Mouse (Mus musculus): ENCODE data around the gene Coro6.

Coro6 gene

GRCm38 (mm10) chr11:77462283-77463100 is at the start of gene Coro6:
Gene Coro6 (plus strand): TSS chr11:77462411.
- DNase-seq (ENCODE audit: low read depth), result no peak

DNA sequence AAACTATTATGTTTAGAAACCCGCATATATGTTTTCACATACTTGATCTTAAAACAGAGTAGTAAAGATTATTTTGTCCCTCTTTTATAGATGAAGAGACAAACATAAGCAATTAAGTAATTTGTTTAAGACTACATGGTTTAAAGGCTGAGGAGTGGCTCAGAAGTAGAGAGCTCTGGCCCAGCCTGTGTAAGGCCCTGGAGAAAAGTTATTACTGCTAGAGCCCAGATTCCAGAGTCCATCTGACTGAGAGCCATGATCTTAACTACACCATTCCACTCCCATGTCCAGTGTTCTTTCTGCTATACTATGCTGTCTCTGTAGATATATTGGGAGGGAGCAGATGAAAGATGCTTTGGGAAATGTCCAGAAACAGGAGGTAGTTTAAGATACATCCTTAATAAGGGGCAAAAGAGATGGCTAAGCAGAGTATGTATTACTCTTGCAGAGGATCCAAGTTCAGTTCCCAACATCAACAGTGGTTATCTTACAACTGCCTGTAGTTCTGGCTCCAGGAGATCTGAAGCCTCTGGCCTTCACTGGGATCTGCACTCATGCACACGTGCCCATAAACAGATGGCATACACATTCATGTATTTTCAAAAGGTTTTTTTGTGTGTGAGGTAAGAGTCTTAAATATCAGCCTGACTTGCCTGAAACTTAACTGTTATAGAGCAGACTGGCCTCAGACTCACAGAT is 47.9 kb upstream of the Coro6 start:
- DNase-seq (ENCODE audit: low read depth), result no peak

DNA sequence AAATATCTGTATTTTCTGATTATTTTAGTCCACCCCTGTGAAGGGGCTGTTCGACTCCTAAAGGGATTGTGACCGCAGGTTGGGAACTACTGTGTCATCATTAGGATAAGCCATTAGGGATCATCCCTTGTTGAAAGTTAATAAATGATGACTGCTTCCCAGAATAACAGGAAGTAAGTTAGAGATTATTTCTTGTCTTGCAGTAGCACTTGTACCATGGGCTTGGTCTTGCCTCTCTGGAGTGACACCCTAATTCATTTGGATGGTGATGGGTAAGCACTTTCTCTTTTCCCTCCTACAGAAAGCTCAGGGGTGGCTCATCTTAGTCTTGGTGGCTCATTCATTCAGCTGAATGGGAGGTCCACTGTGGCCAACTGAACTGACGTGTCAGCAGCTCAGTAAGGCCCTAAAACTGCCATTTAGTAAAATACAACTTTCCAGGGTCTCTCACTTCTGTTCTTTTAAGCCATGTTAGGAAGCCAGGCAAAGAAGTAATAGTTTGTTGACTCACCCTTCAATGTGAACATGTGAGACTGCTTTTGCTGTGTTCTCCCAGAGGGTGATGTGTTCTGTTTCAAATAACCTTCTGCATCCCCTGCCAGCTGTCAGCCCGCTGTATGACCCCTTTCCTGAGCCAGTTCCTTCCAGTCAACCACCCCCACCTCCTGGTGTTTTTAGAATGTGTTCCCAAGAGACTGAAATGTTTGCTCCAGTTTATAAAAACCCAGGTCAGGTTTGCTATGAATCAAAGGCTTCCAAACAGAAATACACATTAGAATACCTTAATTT is 45.8 kb upstream of the Coro6 start:
- DNase-seq (ENCODE audit: low read depth), result no peak

DNA sequence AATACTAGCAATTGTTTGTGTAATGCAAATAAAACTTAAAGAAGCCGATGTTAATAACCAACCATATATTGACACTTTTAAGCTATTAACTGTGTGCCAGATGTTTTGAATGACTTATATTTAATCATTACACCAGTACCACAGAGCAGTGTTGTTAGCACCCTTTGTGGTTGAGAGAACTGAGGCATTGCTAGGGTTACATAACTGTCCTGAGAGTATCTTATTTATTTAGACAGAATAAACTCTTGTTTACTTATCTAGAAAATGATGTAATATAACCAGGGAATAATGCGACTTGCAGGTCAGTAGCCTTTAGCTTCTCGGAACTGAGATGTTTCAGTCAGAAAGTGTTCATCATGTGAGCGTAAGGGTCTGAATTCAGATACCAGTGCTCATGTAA is 44.2 kb upstream of the Coro6 start:
- DNase-seq (ENCODE audit: low read depth), result no peak

DNA sequence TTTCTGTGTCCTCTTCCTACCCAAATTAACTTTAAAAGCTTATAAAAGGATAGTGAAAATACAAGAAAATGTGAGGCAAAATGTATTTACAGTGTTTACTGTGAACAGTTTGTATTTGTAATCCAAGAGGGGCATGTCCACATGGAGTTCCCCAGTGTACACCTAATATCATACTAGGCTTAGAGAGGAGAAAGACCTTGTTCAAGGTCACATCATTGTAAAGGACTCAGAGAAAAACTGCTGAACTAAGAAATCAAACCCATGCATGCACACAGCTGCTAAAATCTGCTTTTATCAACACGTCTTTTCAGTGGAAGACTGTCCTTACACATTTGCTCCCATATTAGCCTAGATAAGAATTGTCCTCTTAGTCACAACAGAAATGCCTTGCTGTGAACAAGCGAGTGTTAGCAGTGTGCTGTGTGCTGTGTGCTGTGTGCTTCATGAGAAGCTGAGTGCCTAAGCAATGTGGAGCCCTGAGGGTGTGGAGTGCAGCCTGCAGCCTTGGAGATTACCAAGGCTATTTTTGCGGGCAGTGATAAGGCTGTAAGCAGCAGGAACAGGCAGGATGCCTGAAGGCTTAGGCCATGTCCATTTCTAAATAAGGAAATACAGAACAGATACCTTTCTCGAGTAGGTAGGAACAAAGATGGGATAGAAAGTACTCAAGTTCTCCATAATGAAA is 38.9 kb upstream of the Coro6 start:
- DNase-seq (ENCODE audit: low read depth), result no peak

DNA sequence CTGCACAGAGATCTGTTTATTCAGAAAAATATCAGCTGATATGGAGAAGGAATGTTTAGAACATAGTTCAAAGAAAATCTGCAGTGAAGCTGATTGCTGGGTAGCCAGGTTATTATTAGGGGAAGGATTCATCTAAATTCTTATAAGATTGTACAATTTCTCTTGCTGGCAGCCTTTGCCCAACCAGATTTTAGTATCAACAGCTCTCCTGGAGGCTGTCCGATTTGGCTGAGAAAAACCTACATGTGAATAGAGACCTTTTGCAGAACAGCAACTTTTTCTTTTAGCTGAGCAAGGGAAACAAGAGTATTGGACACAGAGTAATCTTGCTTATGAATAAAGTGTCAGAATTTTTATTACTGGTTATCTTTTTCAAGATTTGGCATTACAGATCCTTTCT is 33.8 kb upstream of the Coro6 start:
- no peak for DNase-seq (ENCODE audit: low read depth)

DNA sequence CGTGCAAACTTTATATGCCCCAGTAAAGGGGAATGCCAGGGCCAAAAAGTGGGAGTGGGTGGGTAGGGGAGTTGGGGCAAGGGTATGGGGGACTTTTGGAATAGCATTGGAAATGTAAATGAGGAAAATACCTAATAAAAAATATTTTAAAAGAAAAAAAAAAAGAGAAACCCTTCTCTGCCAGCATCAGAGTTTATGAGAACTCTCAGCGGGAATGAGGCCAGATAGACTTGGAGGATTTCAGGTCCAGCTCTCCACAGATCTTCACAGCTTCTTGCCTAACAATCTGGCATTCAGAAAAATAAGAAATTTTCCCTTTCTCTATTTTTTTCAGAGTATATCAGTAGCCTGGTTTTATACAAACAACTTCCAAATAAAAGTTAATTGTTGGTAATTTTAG is 25.2 kb upstream of the Coro6 start:
- DNase-seq (ENCODE audit: low read depth), result no peak

DNA sequence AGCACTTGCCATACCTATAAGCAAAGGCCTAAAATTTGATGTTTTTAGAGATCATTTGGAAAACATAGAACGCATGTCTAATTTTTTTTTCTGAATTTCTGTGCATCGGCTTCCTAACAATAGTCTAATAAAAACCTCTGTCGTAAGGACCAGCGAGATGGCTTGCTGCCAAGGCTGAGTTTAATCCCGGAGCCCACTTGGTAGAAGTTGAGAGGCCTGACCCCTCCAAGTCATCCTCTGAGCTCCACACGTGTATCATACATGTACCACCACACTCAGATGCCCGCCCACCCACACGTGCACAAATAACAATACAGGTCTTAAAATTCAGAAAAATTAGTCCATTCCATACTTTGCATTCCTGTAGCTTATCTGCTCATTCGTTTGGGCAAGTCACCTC is 22.1 kb upstream of the Coro6 start:
- DNase-seq (ENCODE audit: low read depth), result no peak

- DNase-seq (ENCODE audit: low read depth), result no peak
Observed at GRCm38 (mm10) chr11:77441020-77441419, 21.2 kb upstream of the Coro6 start.

DNA sequence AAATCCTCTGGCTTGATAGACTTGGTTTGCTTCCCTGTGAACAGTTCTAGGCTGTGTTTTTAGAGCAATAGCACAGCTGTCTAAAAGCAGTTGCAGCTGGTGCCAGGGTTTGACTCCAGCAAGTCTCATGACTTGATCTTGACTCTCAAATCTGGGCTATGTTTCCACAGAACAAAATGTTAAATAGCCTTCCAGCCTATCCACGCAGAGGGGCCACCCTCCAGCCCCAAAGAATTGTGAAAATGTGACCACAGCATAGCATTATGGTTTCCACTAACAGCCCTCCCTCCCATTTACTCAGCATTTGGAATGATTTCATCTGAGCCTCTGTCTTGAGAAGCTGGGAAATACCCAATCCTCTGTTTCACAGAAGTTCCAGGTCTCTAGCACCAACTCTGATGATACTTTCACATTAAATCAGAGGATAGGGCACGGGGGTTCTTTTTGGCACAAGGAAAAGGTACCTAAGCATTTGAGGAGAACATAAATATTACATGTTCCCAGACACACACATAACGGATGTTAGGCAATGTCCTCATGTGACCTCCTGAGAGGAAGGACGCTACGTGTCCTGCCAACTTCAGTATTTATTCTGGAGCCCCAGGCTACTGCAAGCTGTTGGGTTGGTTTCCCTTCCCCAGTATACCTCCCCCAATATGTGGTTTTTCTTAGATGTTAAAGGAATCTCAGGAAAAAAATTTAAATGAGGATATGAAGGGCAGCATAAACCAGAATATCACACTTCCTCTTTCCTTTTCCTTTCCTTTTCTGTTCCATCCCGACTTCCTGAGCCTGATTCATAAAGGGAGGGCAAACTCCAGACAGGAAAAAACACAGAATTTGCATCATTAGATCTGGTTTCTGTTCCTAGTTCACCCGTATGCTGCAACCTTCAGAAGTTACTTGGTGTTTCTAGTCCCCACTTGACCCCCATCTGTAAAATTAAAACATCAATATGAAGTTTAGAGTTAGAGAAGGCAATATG is 19.7 kb upstream of the Coro6 start:
- DNase-seq (ENCODE audit: low read depth), result no peak

GRCm38 (mm10) chr11:77444939-77445338 is 17.3 kb upstream of the Coro6 start:
- no peak for DNase-seq (ENCODE audit: low read depth)

DNA sequence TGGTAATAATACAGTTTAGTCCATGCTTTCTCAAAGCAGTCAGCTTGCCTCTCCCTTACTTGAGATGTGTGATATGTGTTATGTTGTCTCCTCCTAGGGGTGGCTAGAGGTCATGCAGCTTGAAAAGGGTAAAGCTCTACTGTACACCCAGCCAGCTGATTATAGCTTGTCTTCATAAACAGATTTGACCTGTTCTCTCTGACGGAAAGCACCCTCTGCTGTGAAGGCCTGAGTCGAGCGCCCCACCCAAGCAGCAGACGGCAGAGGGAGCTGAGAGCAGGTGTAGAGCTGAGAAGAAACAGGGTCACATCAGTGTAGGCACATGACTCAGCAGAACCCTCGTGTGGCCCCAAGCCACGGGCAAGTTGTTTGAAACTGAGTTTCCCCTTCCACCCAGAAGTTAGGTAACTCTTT is 15.6 kb upstream of the Coro6 start:
- peak; percentile 64 for DNase-seq (ENCODE audit: low read depth)

- no peak for DNase-seq (ENCODE audit: low read depth)
Observed at GRCm38 (mm10) chr11:77449224-77449623, 13.0 kb upstream of the Coro6 start.

- no peak for DNase-seq (ENCODE audit: low read depth)
Observed at GRCm38 (mm10) chr11:77451670-77452069, 10.5 kb upstream of the Coro6 start.

DNA sequence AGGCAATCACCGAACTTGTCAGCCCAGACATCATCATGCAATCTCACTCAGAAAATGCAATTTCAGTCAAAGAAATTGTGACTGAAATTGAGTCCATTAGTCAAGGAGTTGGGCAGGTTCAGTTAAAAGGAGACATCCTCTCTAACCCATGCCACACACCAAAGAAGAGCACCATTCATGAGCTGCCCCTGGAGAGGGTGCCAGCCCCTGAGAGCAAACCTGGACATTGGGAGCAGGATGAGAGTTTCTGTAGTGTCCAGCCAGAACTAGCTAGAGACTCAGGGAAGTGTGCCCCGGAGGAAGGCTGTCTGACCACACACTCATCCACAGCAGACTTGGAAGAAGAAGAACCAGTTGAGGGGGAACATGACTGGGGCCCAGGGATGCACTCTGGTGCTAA is 8.8 kb upstream of the Coro6 start:
- DNase-seq (ENCODE audit: low read depth), result no peak

- DNase-seq (ENCODE audit: low read depth), result no peak
Observed at GRCm38 (mm10) chr11:77455770-77456510, 6.3 kb upstream of the Coro6 start.

DNA sequence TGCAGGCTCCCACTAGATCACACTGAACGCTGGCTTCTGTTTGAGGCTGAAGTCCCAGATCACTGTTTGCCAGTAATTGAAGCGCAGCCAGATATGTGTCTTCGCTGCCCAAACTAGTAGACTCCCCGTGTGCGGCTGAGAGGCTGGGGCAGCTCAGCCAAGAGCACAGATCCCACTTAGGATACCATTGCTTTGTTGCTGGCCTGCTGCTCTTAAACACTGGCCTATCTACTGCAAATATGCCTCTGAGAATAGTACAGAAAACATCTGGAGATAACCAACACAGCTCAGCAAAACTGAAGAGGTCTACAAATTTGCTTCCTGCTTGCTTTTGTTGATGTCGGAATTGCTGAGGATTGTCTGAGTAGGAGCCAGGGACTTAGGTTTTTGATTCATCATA is 5.3 kb upstream of the Coro6 start:
- no peak for DNase-seq (ENCODE audit: low read depth)

GRCm38 (mm10) chr11:77461856-77462255 is 355 bp upstream of the Coro6 start:
- no peak for DNase-seq (ENCODE audit: low read depth)

DNA sequence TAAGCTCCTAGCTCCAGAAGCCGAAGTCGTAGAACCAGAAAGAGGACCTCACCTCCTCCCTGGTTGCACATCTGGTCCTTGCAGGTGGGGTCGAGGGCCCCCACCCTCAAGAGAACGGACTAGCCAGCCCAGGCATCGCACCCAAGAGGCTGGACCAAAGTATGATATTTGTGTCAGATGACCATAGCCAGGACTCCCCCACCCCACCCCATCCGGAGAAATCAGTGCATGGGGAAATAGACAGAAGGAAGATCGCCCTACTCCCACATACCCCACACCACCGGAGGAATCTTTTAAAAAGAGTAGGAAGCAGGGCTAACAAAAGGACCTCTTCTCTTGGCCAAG is 862 bp downstream of the Coro6 start:
- DNase-seq (ENCODE audit: low read depth), result no peak

DNA sequence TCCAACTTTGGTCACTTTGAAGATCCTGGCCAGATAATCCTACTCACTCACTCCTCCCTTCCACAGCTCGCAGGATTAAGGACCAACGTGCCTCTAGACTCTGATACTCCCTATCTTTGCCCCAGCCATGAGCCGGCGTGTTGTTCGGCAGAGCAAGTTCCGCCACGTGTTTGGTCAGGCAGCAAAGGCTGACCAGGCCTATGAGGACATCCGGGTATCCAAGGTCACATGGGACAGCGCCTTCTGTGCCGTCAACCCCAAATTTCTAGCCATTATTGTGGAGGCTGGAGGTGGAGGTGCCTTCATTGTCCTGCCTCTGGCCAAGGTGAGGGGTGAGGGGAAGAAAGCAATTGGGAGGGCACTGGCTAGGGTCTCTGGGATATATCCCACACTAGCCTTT is 1.6 kb downstream of the Coro6 start:
- DNase-seq (ENCODE audit: low read depth), result no peak

All from c-Kit-positive CD71-negative TER-119-negative erythroid progenitor cells, embryonic 14.5 days (primary cell).